Mouse (Mus musculus) megakaryocyte, embryonic 14.5 days (primary cell): ENCODE results near the gene Rnase13.

ENCODE experiments used
- FLI1 ChIP-seq: IDR thresholded peaks from 2 replicates; pipeline ENCODE4 v1.6.1; 2012; ENCODE audit warnings: low read length, inconsistent platforms, mixed read lengths
- GATA1 ChIP-seq: IDR thresholded peaks from 3 replicates; pipeline ENCODE4 v1.6.1; 2012; ENCODE audit warnings: mixed read lengths, low read length, inconsistent platforms, borderline replicate concordance

DNA sequence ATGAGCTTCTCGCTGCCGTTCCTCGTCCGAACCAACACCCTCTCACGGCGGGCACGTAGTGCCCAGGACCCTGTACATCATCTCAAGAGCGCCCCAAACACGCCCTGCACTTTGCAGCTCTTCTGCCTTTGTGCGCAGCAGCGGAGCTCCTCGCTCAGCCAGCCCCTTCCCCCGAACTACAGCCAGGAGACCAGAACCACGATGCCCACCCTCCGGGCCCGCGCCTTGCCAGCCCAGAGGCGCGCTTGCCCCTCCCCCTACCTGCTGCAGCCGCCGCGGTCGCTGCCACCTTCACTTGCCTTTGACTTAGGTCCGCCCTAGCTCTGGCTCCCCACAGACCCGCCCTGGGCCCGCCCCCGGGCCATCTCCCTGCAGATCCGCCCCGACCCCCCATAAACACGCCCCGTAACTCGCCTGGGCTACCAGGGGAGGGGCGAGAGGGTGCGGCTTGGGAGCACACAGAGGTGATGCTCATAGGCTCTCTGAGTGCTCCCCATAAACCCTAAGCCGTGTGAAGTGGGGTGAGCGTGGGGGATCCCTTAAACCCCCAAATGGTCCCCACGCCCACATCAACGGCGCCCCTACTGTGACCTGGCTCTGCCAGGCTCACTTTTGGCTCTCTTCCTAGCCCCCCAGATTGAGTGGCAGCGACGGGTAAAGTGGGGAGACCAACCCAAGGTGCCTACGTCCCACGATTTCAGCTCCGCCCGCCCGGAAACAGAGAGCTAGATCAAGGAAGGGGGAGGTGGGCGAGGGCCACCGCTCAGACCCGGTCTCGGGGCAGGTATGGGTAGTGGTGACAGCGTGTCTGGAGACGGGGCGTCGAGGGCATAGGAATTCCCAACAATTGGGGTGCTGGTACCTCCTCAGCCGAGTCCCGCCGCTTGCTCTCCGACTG, 9.3 kb downstream of the Rnase13 start:
- TF ChIP-seq FLI1: no peak
- TF ChIP-seq GATA1: no peak
